Mouse (Mus musculus) right cerebral cortex, adult 2 months (tissue): Measurements from ENCODE around the gene Olfr46.
"Not testable (repeated sequence)": the region's sequence is repeated elsewhere in the genome, so short reads cannot be mapped to it uniquely, and the experiment has no call there.

Experiments
- DNase-seq, 2 experiments: peaks; one replicate each; pipeline ENCODE4 v3.0.0; 2021 to 2022; ENCODE audit warnings: low spot score in 2 of 2

Olfr46 gene

DNA sequence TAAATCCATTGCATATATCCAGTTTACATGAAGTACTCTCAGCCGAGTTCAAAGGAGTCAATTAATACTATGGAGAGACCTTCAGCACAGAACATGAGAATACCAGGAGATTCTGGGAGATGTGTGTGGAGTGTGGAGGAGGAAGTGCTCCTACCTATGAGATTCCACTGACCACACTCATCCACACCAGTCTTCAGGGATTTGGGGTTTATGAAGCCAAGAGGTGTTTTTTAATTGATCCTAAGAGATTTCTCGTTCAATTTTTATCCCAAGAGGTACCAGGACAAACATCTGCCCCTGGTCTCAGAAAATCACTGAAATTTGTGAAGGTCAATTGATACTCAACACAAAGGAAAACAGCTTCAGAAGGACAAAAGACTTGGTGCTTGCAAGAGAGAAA lies at the start of gene Olfr46:
Olfr46 (plus strand) TSS at position 301 of the 400 bp plus-strand sequence.
- not testable (repeated sequence) for DNase-seq

DNA sequence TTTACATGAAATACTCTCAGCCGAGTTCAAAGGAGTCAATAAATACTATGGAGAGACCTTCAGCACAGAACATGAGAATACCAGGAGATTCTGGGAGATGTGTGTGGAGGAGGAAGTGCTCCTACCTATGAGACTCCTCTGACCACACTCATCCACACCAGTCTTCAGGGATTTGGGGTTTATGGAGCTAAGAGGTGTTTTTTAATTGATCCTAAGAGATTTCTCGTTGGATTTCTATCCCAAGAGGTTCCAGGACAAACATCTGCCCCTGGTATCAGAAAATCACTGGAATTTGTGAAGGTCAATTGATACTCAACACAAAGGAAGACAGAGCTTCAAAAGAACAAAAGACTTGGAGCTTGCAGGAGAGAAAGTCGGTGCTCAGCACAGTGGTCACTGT lies 33.5 kb upstream of the Olfr46 start, which contains the start of gene Olfr538:
Olfr538 (plus strand) TSS at position 301 of the 400 bp plus-strand sequence.
- DNase-seq: no peak

DNA sequence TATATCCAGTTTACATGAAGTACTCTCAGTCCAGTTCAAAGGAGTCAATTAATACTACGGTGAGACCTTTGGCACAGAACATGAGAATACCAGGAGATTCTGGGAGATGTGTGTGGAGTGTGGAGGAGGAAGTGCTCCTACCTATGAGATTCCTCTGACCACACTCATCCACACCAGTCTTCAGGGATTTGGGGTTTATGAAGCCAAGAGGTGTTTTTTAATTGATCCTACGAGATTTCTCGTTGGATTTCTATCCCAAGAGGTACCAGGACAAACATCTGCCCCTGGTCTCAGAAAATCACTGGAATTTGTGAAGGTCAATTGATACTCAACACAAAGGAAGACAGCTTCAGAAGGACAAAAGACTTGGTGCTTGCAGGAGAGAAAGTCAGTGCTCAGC lies 27.6 kb downstream of the Olfr46 start, which contains the start of gene Olfr61:
Olfr61 (plus strand) TSS at position 301 of the 400 bp plus-strand sequence.
- not testable (repeated sequence) for DNase-seq

DNA sequence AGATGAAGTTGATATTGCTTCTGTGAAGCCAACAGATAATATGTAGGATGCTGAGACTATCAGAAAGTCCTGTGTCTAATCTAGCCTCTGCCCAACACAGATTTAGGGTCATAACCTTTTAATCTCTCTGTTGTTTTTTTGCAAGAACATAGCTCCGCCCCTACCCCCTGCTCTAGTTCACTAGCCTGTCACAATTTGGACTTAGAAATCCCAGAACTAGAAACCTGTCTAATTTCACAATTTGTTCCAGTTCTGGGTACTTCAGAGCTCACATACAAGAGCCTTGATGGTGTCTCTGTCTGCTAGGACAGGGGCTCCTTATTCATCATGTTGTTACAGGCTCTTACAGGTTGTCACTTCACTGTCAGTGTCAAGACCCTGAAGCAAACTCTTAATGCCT lies 29.5 kb downstream of the Olfr46 start:
- DNase-seq: no peak

DNA sequence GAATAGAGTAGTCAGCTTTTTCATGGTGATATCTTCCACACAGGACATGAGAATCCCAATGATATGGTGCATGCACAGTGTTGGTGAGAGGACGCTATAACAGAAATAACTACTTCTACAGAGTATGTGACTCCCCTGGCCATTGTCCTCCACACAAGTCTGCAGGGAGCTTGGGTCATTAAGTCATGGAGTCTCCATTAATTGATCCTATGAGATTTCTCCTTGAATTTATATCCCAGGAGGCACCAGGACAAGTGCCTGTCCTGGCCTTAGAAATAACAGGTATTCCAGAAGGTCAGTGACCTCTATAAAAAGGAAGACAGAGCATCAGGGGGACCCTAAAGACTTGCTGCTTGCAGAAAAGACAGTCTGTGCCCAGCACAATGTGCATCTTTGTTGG lies 45.1 kb downstream of the Olfr46 start, which contains the start of gene Olfr53:
Olfr53 (plus strand) TSS at position 301 of the 400 bp plus-strand sequence.
- no peak for DNase-seq

DNA sequence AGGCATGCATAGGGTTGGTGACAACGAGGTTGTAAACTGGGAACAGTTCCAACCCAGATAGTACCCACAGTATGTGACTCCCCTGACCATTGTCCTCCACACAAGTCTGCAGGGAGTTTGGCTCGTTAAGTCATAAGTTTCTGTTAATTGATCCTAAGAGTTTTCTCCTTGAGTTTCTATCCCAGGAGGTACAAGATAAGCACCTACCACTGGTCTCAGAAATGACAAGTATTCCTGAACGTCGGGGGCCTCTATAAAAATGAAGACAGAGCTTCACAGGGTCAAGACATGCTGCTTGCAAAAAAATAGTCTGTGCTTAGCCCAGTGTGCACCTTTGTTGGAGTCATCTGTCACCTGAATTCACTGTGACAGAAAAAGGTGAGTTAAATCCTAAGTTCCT lies 58.6 kb downstream of the Olfr46 start, which contains the start of gene Olfr539:
Olfr539 (plus strand) TSS at position 301 of the 400 bp plus-strand sequence.
- no peak for DNase-seq
